Mouse (Mus musculus): ENCODE measurements around the gene Rps8.

GRCm38 (mm10) chr4:117155792-117156355 is at the start of gene Rps8:
- TF ChIP-seq CTCF (IDR thresholded peaks at IDR 0.05; ENCODE audit: control insufficient read depth, insufficient read depth, insufficient replicate concordance, low read depth, low read length) (no peak), POLR2A (IDR thresholded peaks at IDR 0.05; ENCODE audit: control insufficient read depth, low read depth, low read length) (peak; percentile 89)

All from testis, adult 2 months (tissue).